Mouse (Mus musculus): ENCODE results near the gene Sh3rf3. TPM values are rescaled to one million over a fixed set of nuclear protein-coding genes. Genes with fewer than 3 reads are reported as not detected.

The Sh3rf3 gene
- polyA plus RNA-seq, 1 experiment from 2014 or later = not detected

GRCm38 (mm10) chr10:58856742-58857141 lies 43.6 kb downstream of the Sh3rf3 start:
- Histone ChIP-seq H3K4me1 (ENCODE audit: insufficient read depth) (no peaks in the 10 kb centered on the region), H3K27ac (ENCODE audit: low read depth) (no peak overlapping the region), H3K9ac (replicated peaks) (no peak overlapping the region), H3K9me3 (ENCODE audit: low read length) (no peaks in the 10 kb centered on the region), H3K4me3 (ENCODE audit: low read depth, low read length) (no peak overlapping the region), H3K4me2 (ENCODE audit: low read depth, low read length) (no peak overlapping the region), H3K36me3 (replicated peaks; ENCODE audit: insufficient read depth, low read length) (no peaks in the 10 kb centered on the region), H3K27me3 (ENCODE audit: insufficient read depth, low read length) (no peaks in the 10 kb centered on the region)
- DNase-seq = no peak
- no peak for ATAC-seq
- no peak for TF ChIP-seq EP300 (IDR thresholded peaks at IDR 0.05; ENCODE audit: low read depth)
- no peak for TF ChIP-seq CTCF (IDR thresholded peaks at IDR 0.05; ENCODE audit: low read depth)

GRCm38 (mm10) chr10:58864735-58865134 lies 51.6 kb downstream of the Sh3rf3 start:
- TF ChIP-seq CTCF (IDR thresholded peaks at IDR 0.05; ENCODE audit: low read depth) (no peak), EP300 (IDR thresholded peaks at IDR 0.05; ENCODE audit: low read depth) (no peak)
- H3K4me3 ChIP-seq (ENCODE audit: low read depth, low read length) = no peak overlapping the region
- no peak for DNase-seq
- no peaks in the 10 kb centered on the region for H3K9me3 ChIP-seq (ENCODE audit: low read length)
- no peak for ATAC-seq
- H3K9ac ChIP-seq (replicated peaks) = no peak overlapping the region
- no peaks in the 10 kb centered on the region for H3K36me3 ChIP-seq (replicated peaks; ENCODE audit: insufficient read depth, low read length)
- H3K27me3 ChIP-seq (ENCODE audit: insufficient read depth, low read length) = no peaks in the 10 kb centered on the region
- no peak overlapping the region for H3K27ac ChIP-seq (ENCODE audit: low read depth)
- H3K4me1 ChIP-seq (ENCODE audit: insufficient read depth) = no peaks in the 10 kb centered on the region
- H3K4me2 ChIP-seq (ENCODE audit: low read depth, low read length) = no peak overlapping the region
- WGBS (ENCODE audit: insufficient replicate concordance) = 77% methylated on average over 2 of the region's 2 CpGs

GRCm38 (mm10) chr10:58867536-58867935 lies 54.4 kb downstream of the Sh3rf3 start:
- no peak overlapping the region for H3K4me2 ChIP-seq (ENCODE audit: low read depth, low read length)
- no peaks in the 10 kb centered on the region for H3K9me3 ChIP-seq (ENCODE audit: low read length)
- H3K27ac ChIP-seq (ENCODE audit: low read depth) = no peak overlapping the region
- 77% methylated on average over 2 of the region's 2 CpGs for WGBS (ENCODE audit: insufficient replicate concordance)
- ATAC-seq = no peak
- no peaks in the 10 kb centered on the region for H3K36me3 ChIP-seq (replicated peaks; ENCODE audit: insufficient read depth, low read length)
- no peak for DNase-seq
- no peak overlapping the region for H3K4me3 ChIP-seq (ENCODE audit: low read depth, low read length)
- H3K9ac ChIP-seq (replicated peaks) = no peak overlapping the region
- H3K4me1 ChIP-seq (ENCODE audit: insufficient read depth) = no peaks in the 10 kb centered on the region
- H3K27me3 ChIP-seq (ENCODE audit: insufficient read depth, low read length) = no peaks in the 10 kb centered on the region
- no peak for TF ChIP-seq EP300 (IDR thresholded peaks at IDR 0.05; ENCODE audit: low read depth)
- no peak for TF ChIP-seq CTCF (IDR thresholded peaks at IDR 0.05; ENCODE audit: low read depth)

- Histone ChIP-seq H3K9ac (replicated peaks) (no peak overlapping the region), H3K9me3 (ENCODE audit: low read length) (no peaks in the 10 kb centered on the region), H3K4me1 (ENCODE audit: insufficient read depth) (no peaks in the 10 kb centered on the region), H3K27me3 (ENCODE audit: insufficient read depth, low read length) (no peaks in the 10 kb centered on the region), H3K36me3 (replicated peaks; ENCODE audit: insufficient read depth, low read length) (no peaks in the 10 kb centered on the region), H3K4me3 (ENCODE audit: low read depth, low read length) (no peak overlapping the region), H3K27ac (ENCODE audit: low read depth) (no peak overlapping the region), H3K4me2 (ENCODE audit: low read depth, low read length) (no peak overlapping the region)
- ATAC-seq = no peak
- DNase-seq = no peak
- WGBS (ENCODE audit: insufficient replicate concordance) = 90% methylated on average over 1 of the region's 1 CpGs
- TF ChIP-seq EP300 (IDR thresholded peaks at IDR 0.05; ENCODE audit: low read depth) (no peak), CTCF (IDR thresholded peaks at IDR 0.05; ENCODE audit: low read depth) (no peak)
Measured at GRCm38 (mm10) chr10:58869836-58870235, 56.7 kb downstream of the Sh3rf3 start.

GRCm38 (mm10) chr10:58871149-58871820 lies 58.1 kb downstream of the Sh3rf3 start:
- Histone ChIP-seq H3K4me2 (ENCODE audit: low read depth, low read length) (no peak overlapping the region), H3K4me3 (ENCODE audit: low read depth, low read length) (no peak overlapping the region), H3K36me3 (replicated peaks; ENCODE audit: insufficient read depth, low read length) (no peaks in the 10 kb centered on the region), H3K27me3 (ENCODE audit: insufficient read depth, low read length) (no peaks in the 10 kb centered on the region), H3K9me3 (ENCODE audit: low read length) (no peaks in the 10 kb centered on the region), H3K4me1 (ENCODE audit: insufficient read depth) (no peaks in the 10 kb centered on the region), H3K9ac (replicated peaks) (no peak overlapping the region), H3K27ac (ENCODE audit: low read depth) (no peak overlapping the region)
- DNase-seq (no peak), ATAC-seq (no peak)
- no peak for TF ChIP-seq CTCF (IDR thresholded peaks at IDR 0.05; ENCODE audit: low read depth)
- no peak for TF ChIP-seq EP300 (IDR thresholded peaks at IDR 0.05; ENCODE audit: low read depth)
- WGBS (ENCODE audit: insufficient replicate concordance) = 75% methylated on average over 10 of the region's 10 CpGs

- no peaks in the 10 kb centered on the region for H3K9me3 ChIP-seq (ENCODE audit: low read length)
- no peak overlapping the region for H3K9ac ChIP-seq (replicated peaks)
- 75% methylated on average over 7 of the region's 7 CpGs for WGBS (ENCODE audit: insufficient replicate concordance)
- H3K27ac ChIP-seq (ENCODE audit: low read depth) = no peak overlapping the region
- no peak for DNase-seq
- no peaks in the 10 kb centered on the region for H3K27me3 ChIP-seq (ENCODE audit: insufficient read depth, low read length)
- ATAC-seq = no peak
- H3K4me2 ChIP-seq (ENCODE audit: low read depth, low read length) = no peak overlapping the region
- no peaks in the 10 kb centered on the region for H3K36me3 ChIP-seq (replicated peaks; ENCODE audit: insufficient read depth, low read length)
- H3K4me1 ChIP-seq (ENCODE audit: insufficient read depth) = no peaks in the 10 kb centered on the region
- no peak overlapping the region for H3K4me3 ChIP-seq (ENCODE audit: low read depth, low read length)
- TF ChIP-seq CTCF (IDR thresholded peaks at IDR 0.05; ENCODE audit: low read depth) (no peak), EP300 (IDR thresholded peaks at IDR 0.05; ENCODE audit: low read depth) (no peak)
Measured at GRCm38 (mm10) chr10:58871821-58872577, 58.8 kb downstream of the Sh3rf3 start.
